Mouse (Mus musculus) heart, embryonic 16.5 days (tissue): ENCODE measurements around the gene Vopp1. TPM values are rescaled to one million over a fixed set of nuclear protein-coding genes. Genes with fewer than 3 reads are reported as not detected.
"Not testable (repeated sequence)": the region's sequence is repeated elsewhere in the genome, so short reads cannot be mapped to it uniquely, and the experiment has no call there.

ENCODE experiments used
- ATAC-seq: fragments of 200-750 bp; cut with Nextera tagmentation; replicated peaks from 2 replicates; pipeline ENCODE4 v1.8.0; 2017; ENCODE audit warnings: moderate number of reproducible peaks; ENCODE audit not compliant: insufficient read depth, low FRiP score; ENCODE audit errors: extremely low read depth
- H3K27ac ChIP-seq: fragments of 300-500 bp; sonication (generic); 2 replicates; pipeline ENCODE4 v1.5.1; 2014; ENCODE audit warnings: mild to moderate bottlenecking, low read length, control low read depth, moderate library complexity
- H3K27me3 ChIP-seq: fragments of 300-500 bp; sonication (generic); 2 replicates; pipeline ENCODE4 v1.6.1; 2014; ENCODE audit warnings: low read length, mixed read lengths; ENCODE audit not compliant: control insufficient read depth, insufficient read depth
- H3K36me3 ChIP-seq: fragments of 300-500 bp; sonication (generic); 2 replicates; pipeline ENCODE4 v1.6.1; 2014; ENCODE audit not compliant: control insufficient read depth, insufficient read depth
- H3K4me1 ChIP-seq: fragments of 300-500 bp; sonication (generic); 2 replicates; pipeline ENCODE4 v1.6.1; 2014; ENCODE audit warnings: low read length, mixed read lengths; ENCODE audit not compliant: control insufficient read depth, insufficient read depth
- H3K4me2 ChIP-seq: fragments of 300-500 bp; sonication (generic); 2 replicates; pipeline ENCODE4 v1.6.1; 2014; ENCODE audit warnings: low read depth, mild to moderate bottlenecking, control low read depth, low read length
- H3K4me3 ChIP-seq: fragments of 300-500 bp; sonication (generic); 2 replicates; pipeline ENCODE4 v1.5.1; 2014; ENCODE audit warnings: mild to moderate bottlenecking, control low read depth, low read length
- H3K9ac ChIP-seq: fragments of 300-500 bp; sonication (generic); 2 replicates; pipeline ENCODE4 v1.6.1; 2014; ENCODE audit warnings: low read length, control low read depth
- H3K9me3 ChIP-seq: fragments of 300-500 bp; sonication (generic); replicated peaks from 2 replicates; pipeline ENCODE4 v1.6.1; 2016; ENCODE audit warnings: low read length; ENCODE audit not compliant: control insufficient read depth
- WGBS: fragments of 180-500 bp; shearing (Covaris S2); extraction: QIAGEN DNeasy Blood & Tissue Kit; methylation state at CpG from one replicate; pipeline ENCODE4 v1.1.7; 2014; 5-methylcytosine and 5-hydroxymethylcytosine counted together
- polyA plus RNA-seq: library from polyadenylated mRNA; unstranded; fragments of >200 nt; fragmentation: Nextera tagmentation; extraction: Ambion mirVana; gene quantifications from 2 replicates; pipeline ENCODE4 v1.2.1, GENCODE M21; 2015

The Vopp1 gene
- polyA plus RNA-seq, 1 experiment from 2014 or later, result 28.2 TPM

GRCm38 (mm10) chr6:57814436-57814940, 10.5 kb downstream of the Vopp1 start:
- Histone ChIP-seq H3K9ac (no peak overlapping the region), H3K4me1 (peaks cover 7% of the 10 kb centered on the region), H3K27ac (no peak overlapping the region), H3K27me3 (no peaks in the 10 kb centered on the region), H3K4me2 (no peak overlapping the region), H3K9me3 (peaks cover under 1% of the 10 kb centered on the region; the same call in 1 of the 2 replicates), H3K36me3 (no peaks in the 10 kb centered on the region), H3K4me3 (no peak overlapping the region)
- no peak for ATAC-seq
- WGBS, result 64% methylated on average over 2 of the region's 2 CpGs

- Histone ChIP-seq H3K4me3 (no peak overlapping the region), H3K27me3 (no peaks in the 10 kb centered on the region), H3K9ac (no peak overlapping the region), H3K36me3 (0 out of 2 replicates have a peak, but pooled peaks cover 2% of the 10 kb centered on the region), H3K27ac (no peak overlapping the region), H3K9me3 (peaks cover 5% of the 10 kb centered on the region; the same call in 1 of the 2 replicates), H3K4me2 (no peak overlapping the region), H3K4me1 (peaks cover 7% of the 10 kb centered on the region)
- no peak for ATAC-seq
- 66% methylated on average over 3 of the region's 3 CpGs for WGBS
Observed at GRCm38 (mm10) chr6:57811748-57812730, 12.9 kb downstream of the Vopp1 start.

GRCm38 (mm10) chr6:57805218-57806069, 19.5 kb downstream of the Vopp1 start:
- H3K4me1 ChIP-seq, result no peaks in the 10 kb centered on the region

GRCm38 (mm10) chr6:57803130-57803529, 21.8 kb downstream of the Vopp1 start:
- 51% methylated on average over 2 of the region's 2 CpGs for WGBS

More at GRCm38 (mm10) chr6:57805218-57806069, 19.5 kb downstream of the Vopp1 start:
- Histone ChIP-seq H3K36me3 (0 out of 2 replicates have a peak, but pooled peaks cover 2% of the 10 kb centered on the region), H3K9ac (no peak overlapping the region), H3K27me3 (no peaks in the 10 kb centered on the region), H3K27ac (no peak overlapping the region), H3K4me3 (no peak overlapping the region), H3K9me3 (peaks cover 5% of the 10 kb centered on the region; the same call in 1 of the 2 replicates), H3K4me2 (no peak overlapping the region)
- 78% methylated on average over 5 of the region's 5 CpGs for WGBS
- no peak for ATAC-seq

GRCm38 (mm10) chr6:57798986-57799385, 26.0 kb downstream of the Vopp1 start:
- WGBS, result 94% methylated on average over 1 of the region's 1 CpGs

More at GRCm38 (mm10) chr6:57803130-57803529, 21.8 kb downstream of the Vopp1 start:
- no peak for ATAC-seq
- Histone ChIP-seq H3K27me3 (no peaks in the 10 kb centered on the region), H3K4me2 (no peak overlapping the region), H3K9ac (no peak overlapping the region), H3K4me3 (no peak overlapping the region), H3K27ac (no peak overlapping the region), H3K36me3 (no peaks in the 10 kb centered on the region), H3K9me3 (no peaks in the 10 kb centered on the region), H3K4me1 (no peaks in the 10 kb centered on the region)

GRCm38 (mm10) chr6:57796853-57797423, 28.0 kb downstream of the Vopp1 start:
- H3K36me3 ChIP-seq, result no peaks in the 10 kb centered on the region
- no peak overlapping the region for H3K4me2 ChIP-seq
- no peak overlapping the region for H3K9ac ChIP-seq
- ATAC-seq, result no peak
- H3K4me1 ChIP-seq, result peaks cover 4% of the 10 kb centered on the region
- WGBS, result 82% methylated on average over 3 of the region's 3 CpGs
- no peak overlapping the region for H3K4me3 ChIP-seq
- peak overlapping the region; percentile 18; the same call in 1 of the 2 replicates for H3K27ac ChIP-seq
- no peaks in the 10 kb centered on the region for H3K9me3 ChIP-seq
- no peaks in the 10 kb centered on the region for H3K27me3 ChIP-seq

More at GRCm38 (mm10) chr6:57798986-57799385, 26.0 kb downstream of the Vopp1 start:
- no peak overlapping the region for H3K4me3 ChIP-seq
- no peaks in the 10 kb centered on the region for H3K27me3 ChIP-seq
- no peaks in the 10 kb centered on the region for H3K36me3 ChIP-seq
- no peaks in the 10 kb centered on the region for H3K9me3 ChIP-seq
- peaks cover 4% of the 10 kb centered on the region for H3K4me1 ChIP-seq
- H3K4me2 ChIP-seq, result no peak overlapping the region
- ATAC-seq, result no peak
- no peak overlapping the region for H3K9ac ChIP-seq
- no peak overlapping the region for H3K27ac ChIP-seq

- Histone ChIP-seq H3K27me3 (no peaks in the 10 kb centered on the region), H3K9me3 (no peaks in the 10 kb centered on the region), H3K4me1 (peaks cover 4% of the 10 kb centered on the region), H3K4me2 (no peak overlapping the region), H3K4me3 (no peak overlapping the region), H3K36me3 (no peaks in the 10 kb centered on the region), H3K27ac (0 out of 2 replicates have a peak overlapping the region, but pooled peaks have one; percentile 51), H3K9ac (no peak overlapping the region)
- WGBS, result 39% methylated on average over 3 of the region's 3 CpGs
- ATAC-seq, result peak; percentile 23
Observed at GRCm38 (mm10) chr6:57795835-57796234, 29.1 kb downstream of the Vopp1 start.

- H3K9ac ChIP-seq, H3K36me3 ChIP-seq, H3K27ac ChIP-seq, ATAC-seq, H3K4me2 ChIP-seq, H3K4me3 ChIP-seq, H3K4me1 ChIP-seq, H3K9me3 ChIP-seq, H3K27me3 ChIP-seq: not testable (repeated sequence)
- WGBS, result 67% methylated on average over 9 of the region's 9 CpGs
Observed at GRCm38 (mm10) chr6:57792821-57793220, 32.1 kb downstream of the Vopp1 start.
